Mouse (Mus musculus): Measurements from ENCODE around the gene Atp6ap2. TPM values are rescaled to one million over a fixed set of nuclear protein-coding genes. Genes with fewer than 3 reads are reported as not detected.
A peak's percentile ranks its signal among the peaks of the same experiment; 100 is the strongest.

Atp6ap2 gene
- 187 and 197 TPM in 2 replicates for polyA plus RNA-seq (2015; fragmentation: Nextera tagmentation; extraction: Ambion mirVana)

DNA sequence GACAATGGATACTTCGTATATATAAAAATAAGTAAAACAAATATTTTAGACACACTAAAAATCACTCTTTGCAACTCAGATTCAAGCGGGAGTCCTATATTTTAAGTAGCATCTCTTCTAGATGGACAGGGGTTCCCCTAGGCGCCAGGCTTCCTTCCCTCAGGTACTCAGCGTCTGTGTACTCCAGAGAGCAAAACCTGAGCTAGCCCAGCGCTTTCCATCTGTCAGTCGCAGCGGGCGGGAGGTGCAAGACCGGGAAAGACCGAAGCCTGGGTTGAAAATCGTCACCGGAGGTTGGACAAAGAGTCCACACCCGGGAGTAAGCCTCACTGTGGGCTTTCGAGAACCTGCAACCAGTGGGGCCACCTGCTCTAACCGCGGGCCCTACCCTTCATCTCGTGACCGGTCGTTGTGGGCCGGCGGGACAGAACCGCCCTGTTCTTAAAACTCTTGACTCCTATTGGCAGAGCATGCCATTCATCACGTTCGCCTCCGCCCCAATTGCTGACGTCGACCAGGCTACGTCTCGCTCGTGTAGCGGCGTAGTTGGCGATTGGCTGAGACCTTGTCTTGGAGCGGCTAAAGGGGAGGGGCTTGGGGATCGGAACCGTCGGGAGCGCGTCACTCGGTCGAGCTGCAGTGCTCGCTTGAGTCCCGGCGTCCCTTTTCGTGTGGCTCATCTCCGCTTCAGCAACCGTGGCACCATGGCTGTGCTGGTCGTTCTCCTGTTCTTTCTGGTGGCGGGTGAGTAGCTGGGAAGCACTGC, at the start of gene Atp6ap2:
TSS of gene Atp6ap2 (plus strand) at position 610 of the 766 bp plus-strand sequence.
- Histone ChIP-seq H3K4me2 (ENCODE audit: low read depth, low read length) (peak within 1 kb of the TSS; percentile 45), H3K4me1 (ENCODE audit: control insufficient read depth, insufficient read depth, low read length) (no peaks in the 10 kb centered on the region; the same call in 1 of the 2 replicates), H3K27me3 (replicated peaks; ENCODE audit: control insufficient read depth, insufficient read depth, low read length) (peaks cover 2% of the 10 kb centered on the region; the same call in 1 of the 2 replicates), H3K27ac (ENCODE audit: low read length) (peak within 1 kb of the TSS; percentile 82), H3K9me3 (ENCODE audit: control insufficient read depth, low read length) (no peaks in the 10 kb centered on the region), H3K36me3 (ENCODE audit: control insufficient read depth, insufficient read depth, low read length) (no peaks in the 10 kb centered on the region), H3K9ac (ENCODE audit: low read depth, low read length) (peak within 1 kb of the TSS; percentile 85), H3K4me3 (ENCODE audit: low read length) (peak within 1 kb of the TSS; percentile 74)
- ATAC-seq: peak; percentile 99
- 14% methylated on average over 47 of the region's 49 CpGs for WGBS

DNA sequence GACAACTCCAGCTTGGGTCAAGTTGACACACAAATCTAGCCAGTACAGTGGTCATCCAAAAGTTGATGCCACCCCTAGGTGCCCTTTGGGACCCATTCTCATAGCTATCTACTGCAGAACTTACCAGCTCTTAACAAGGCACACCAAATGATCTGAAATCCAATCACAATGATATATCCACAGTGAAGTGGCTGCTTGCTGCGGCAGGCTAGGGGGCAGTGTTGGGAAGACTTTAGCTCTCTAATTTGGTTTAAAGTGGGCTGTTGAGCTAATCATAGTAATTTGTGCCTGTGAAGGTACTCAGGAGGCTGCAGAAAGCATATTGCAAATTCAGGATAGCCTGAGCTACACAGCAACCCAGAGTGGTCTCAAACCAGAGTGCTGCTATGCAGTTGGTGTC, 43.2 kb upstream of the Atp6ap2 start:
- Histone ChIP-seq H3K27me3 (replicated peaks; ENCODE audit: control insufficient read depth, insufficient read depth, low read length) (no peaks in the 10 kb centered on the region), H3K4me3 (ENCODE audit: low read length) (no peak overlapping the region), H3K4me2 (ENCODE audit: low read depth, low read length) (no peak overlapping the region), H3K9me3 (ENCODE audit: control insufficient read depth, low read length) (no peaks in the 10 kb centered on the region), H3K27ac (ENCODE audit: low read length) (no peak overlapping the region), H3K9ac (ENCODE audit: low read depth, low read length) (no peak overlapping the region), H3K36me3 (ENCODE audit: control insufficient read depth, insufficient read depth, low read length) (no peaks in the 10 kb centered on the region), H3K4me1 (ENCODE audit: control insufficient read depth, insufficient read depth, low read length) (no peaks in the 10 kb centered on the region)
- 71% methylated on average over 1 of the region's 1 CpGs for WGBS
- no peak for ATAC-seq

DNA sequence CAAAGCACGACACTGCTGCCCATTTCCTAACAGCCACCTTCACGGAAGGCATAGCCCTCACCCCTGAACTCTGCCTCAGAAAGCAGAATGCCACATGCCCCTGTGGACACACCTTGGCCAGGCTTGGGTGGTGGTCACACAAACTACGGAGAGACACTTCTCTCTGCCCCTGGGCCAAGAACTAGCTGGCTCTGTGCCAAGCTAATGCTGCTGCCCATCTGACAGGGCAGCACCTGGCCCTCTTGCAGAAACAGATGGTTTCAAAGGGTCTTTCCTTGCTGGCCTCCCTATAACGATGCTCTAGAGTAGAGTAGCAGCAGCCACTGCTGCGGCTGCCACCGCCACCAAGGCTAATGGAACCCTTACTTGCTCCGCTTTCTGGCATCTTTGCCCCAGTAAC, 30.5 kb upstream of the Atp6ap2 start:
- H3K9ac ChIP-seq (ENCODE audit: low read depth, low read length): no peak overlapping the region
- H3K27ac ChIP-seq (ENCODE audit: low read length): no peak overlapping the region
- H3K27me3 ChIP-seq (replicated peaks; ENCODE audit: control insufficient read depth, insufficient read depth, low read length): no peaks in the 10 kb centered on the region
- 79% methylated on average over 7 of the region's 7 CpGs for WGBS
- no peaks in the 10 kb centered on the region for H3K9me3 ChIP-seq (ENCODE audit: control insufficient read depth, low read length)
- no peak for ATAC-seq
- H3K4me3 ChIP-seq (ENCODE audit: low read length): no peak overlapping the region
- H3K4me1 ChIP-seq (ENCODE audit: control insufficient read depth, insufficient read depth, low read length): no peaks in the 10 kb centered on the region
- H3K4me2 ChIP-seq (ENCODE audit: low read depth, low read length): no peak overlapping the region
- no peaks in the 10 kb centered on the region for H3K36me3 ChIP-seq (ENCODE audit: control insufficient read depth, insufficient read depth, low read length)

DNA sequence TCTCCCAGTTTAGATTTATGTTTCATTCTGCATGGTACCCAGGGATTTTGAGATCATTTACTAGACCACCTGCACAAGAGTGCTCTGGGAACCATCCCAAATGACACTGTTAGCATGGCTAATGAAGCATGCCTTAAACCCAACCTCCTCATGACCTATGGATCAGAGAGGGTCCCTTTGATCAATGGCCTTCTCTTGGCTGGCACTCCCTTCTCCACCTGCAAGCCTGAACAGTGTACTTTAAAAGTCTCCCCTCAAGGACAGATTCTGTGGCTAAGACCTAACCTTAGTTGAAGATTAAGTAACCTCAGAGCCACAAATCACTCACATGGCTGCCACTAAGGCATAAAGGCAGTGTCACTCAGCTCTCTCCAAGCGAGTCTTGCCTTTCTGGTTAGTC, 16.2 kb upstream of the Atp6ap2 start:
- Histone ChIP-seq H3K4me2 (ENCODE audit: low read depth, low read length) (no peak overlapping the region), H3K27ac (ENCODE audit: low read length) (no peak overlapping the region), H3K4me3 (ENCODE audit: low read length) (no peak overlapping the region), H3K9ac (ENCODE audit: low read depth, low read length) (no peak overlapping the region), H3K36me3 (ENCODE audit: control insufficient read depth, insufficient read depth, low read length) (no peaks in the 10 kb centered on the region), H3K27me3 (replicated peaks; ENCODE audit: control insufficient read depth, insufficient read depth, low read length) (no peaks in the 10 kb centered on the region), H3K9me3 (ENCODE audit: control insufficient read depth, low read length) (no peaks in the 10 kb centered on the region), H3K4me1 (ENCODE audit: control insufficient read depth, insufficient read depth, low read length) (no peaks in the 10 kb centered on the region)
- ATAC-seq: no peak; the same call in 1 of the 2 replicates
- 67% methylated on average over 1 of the region's 1 CpGs for WGBS

DNA sequence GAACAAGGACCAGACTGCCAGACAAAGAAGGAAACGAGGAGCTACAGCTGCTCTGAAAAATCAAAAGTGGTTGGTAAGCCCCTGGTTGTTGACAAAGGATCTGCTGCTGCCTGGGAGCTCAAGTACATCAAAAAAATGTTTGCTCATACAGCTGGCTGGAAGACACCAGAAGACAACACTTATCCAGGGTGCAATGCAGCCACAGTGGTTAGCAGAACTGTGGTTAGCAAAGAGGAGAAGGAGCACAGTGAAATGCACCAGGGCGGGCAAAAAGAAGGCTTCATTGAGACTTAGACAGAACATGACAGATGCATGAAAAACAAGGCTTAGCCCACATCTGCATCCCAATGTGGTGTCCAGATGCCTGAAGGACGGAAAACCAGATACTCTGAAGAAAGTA, 9.7 kb upstream of the Atp6ap2 start:
- ATAC-seq: no peak
- H3K4me3 ChIP-seq (ENCODE audit: low read length): no peak overlapping the region
- H3K9ac ChIP-seq (ENCODE audit: low read depth, low read length): no peak overlapping the region
- H3K4me2 ChIP-seq (ENCODE audit: low read depth, low read length): no peak overlapping the region
- H3K27ac ChIP-seq (ENCODE audit: low read length): no peak overlapping the region
- H3K4me1 ChIP-seq (ENCODE audit: control insufficient read depth, insufficient read depth, low read length): no peaks in the 10 kb centered on the region
- H3K36me3 ChIP-seq (ENCODE audit: control insufficient read depth, insufficient read depth, low read length): no peaks in the 10 kb centered on the region
- H3K27me3 ChIP-seq (replicated peaks; ENCODE audit: control insufficient read depth, insufficient read depth, low read length): no peaks in the 10 kb centered on the region
- H3K9me3 ChIP-seq (ENCODE audit: control insufficient read depth, low read length): no peaks in the 10 kb centered on the region
- 52% methylated on average over 3 of the region's 3 CpGs for WGBS

DNA sequence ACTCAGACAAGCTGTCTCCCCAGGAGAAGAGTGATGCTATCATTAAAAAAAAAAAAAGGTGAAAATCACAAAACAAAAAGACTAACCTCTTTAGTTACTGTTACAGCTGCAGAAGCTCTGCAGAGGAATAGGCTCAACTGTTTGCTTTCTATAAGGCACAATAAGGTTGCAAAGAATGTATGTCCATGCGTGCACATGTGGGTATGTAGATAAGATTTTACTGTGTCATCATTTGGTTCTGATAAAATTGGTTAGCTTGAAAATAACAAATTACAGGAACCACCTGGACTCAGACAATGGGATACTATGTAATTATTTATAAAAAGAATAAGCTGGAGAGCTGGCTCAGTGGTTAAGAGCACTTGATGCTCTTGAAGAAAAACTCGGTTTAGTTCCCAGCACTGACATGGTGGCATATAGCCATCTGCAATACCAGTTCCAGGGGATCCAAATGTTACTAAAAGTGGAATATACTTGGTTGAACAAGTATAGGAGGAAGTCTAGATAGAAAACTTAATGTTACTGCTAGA, 9.2 kb upstream of the Atp6ap2 start:
- Histone ChIP-seq H3K4me1 (ENCODE audit: control insufficient read depth, insufficient read depth, low read length) (no peaks in the 10 kb centered on the region), H3K27ac (ENCODE audit: low read length) (no peak overlapping the region), H3K9ac (ENCODE audit: low read depth, low read length) (no peak overlapping the region), H3K4me2 (ENCODE audit: low read depth, low read length) (no peak overlapping the region), H3K36me3 (ENCODE audit: control insufficient read depth, insufficient read depth, low read length) (no peaks in the 10 kb centered on the region), H3K27me3 (replicated peaks; ENCODE audit: control insufficient read depth, insufficient read depth, low read length) (0 out of 2 replicates have a peak, but pooled peaks cover 2% of the 10 kb centered on the region), H3K4me3 (ENCODE audit: low read length) (no peak overlapping the region), H3K9me3 (ENCODE audit: control insufficient read depth, low read length) (no peaks in the 10 kb centered on the region)
- ATAC-seq: no peak
- 80% methylated on average over 2 of the region's 2 CpGs for WGBS

DNA sequence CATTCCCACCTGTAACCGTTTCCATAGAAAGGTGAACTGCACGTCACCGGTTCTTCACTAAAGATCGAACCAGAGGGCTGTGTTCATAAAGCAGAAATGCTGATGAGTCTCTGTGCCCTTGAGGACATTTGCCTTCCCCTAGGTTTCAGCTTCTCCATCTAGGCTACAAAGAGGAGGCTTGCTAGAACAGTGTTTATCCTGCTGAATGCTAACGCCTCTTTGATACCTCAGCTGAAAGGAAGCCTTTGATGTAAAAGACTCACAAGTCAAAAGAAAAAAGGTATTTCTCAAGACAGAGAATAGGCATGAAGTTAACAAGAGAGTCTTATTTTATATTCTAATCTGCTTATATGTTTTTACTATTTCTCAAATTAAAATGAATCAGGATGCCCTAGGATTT, 4.3 kb upstream of the Atp6ap2 start:
- Histone ChIP-seq H3K4me3 (ENCODE audit: low read length) (no peak overlapping the region), H3K4me1 (ENCODE audit: control insufficient read depth, insufficient read depth, low read length) (no peaks in the 10 kb centered on the region), H3K9ac (ENCODE audit: low read depth, low read length) (no peak overlapping the region), H3K27me3 (replicated peaks; ENCODE audit: control insufficient read depth, insufficient read depth, low read length) (peaks cover 2% of the 10 kb centered on the region; the same call in 1 of the 2 replicates), H3K36me3 (ENCODE audit: control insufficient read depth, insufficient read depth, low read length) (no peaks in the 10 kb centered on the region), H3K27ac (ENCODE audit: low read length) (no peak overlapping the region), H3K4me2 (ENCODE audit: low read depth, low read length) (no peak overlapping the region), H3K9me3 (ENCODE audit: control insufficient read depth, low read length) (no peaks in the 10 kb centered on the region)
- no peak for ATAC-seq
- WGBS: 86% methylated on average over 5 of the region's 5 CpGs

DNA sequence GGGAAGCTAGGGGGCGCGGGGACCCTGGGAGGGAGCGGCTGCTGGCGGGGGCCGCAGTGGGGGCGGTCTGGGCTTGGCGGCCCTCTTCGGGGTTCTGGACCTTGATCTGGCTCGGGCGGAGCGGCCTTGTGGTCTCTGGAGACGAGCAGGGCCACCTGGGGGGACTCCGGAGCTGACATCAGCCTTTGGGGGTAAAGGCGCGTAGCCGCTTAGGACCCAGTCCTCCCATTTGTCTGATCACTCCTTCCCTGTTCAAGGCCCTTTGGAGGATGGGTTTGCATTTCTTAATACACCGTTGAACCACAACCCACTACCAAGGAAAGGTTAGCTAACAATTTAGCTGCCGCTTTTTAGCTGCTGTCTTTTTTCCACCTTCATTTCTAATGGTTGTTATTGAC, 356 bp downstream of the Atp6ap2 start:
- H3K4me3 ChIP-seq (ENCODE audit: low read length): peak overlapping the region; percentile 74
- H3K27me3 ChIP-seq (replicated peaks; ENCODE audit: control insufficient read depth, insufficient read depth, low read length): peaks cover 2% of the 10 kb centered on the region; the same call in 1 of the 2 replicates
- no peaks in the 10 kb centered on the region; the same call in 1 of the 2 replicates for H3K4me1 ChIP-seq (ENCODE audit: control insufficient read depth, insufficient read depth, low read length)
- ATAC-seq: peak; percentile 54
- WGBS: 13% methylated on average over 18 of the region's 18 CpGs
- H3K9ac ChIP-seq (ENCODE audit: low read depth, low read length): peak overlapping the region; percentile 85
- H3K36me3 ChIP-seq (ENCODE audit: control insufficient read depth, insufficient read depth, low read length): no peaks in the 10 kb centered on the region
- H3K4me2 ChIP-seq (ENCODE audit: low read depth, low read length): peak overlapping the region; percentile 45
- peak overlapping the region; percentile 82 for H3K27ac ChIP-seq (ENCODE audit: low read length)
- H3K9me3 ChIP-seq (ENCODE audit: control insufficient read depth, low read length): no peaks in the 10 kb centered on the region

DNA sequence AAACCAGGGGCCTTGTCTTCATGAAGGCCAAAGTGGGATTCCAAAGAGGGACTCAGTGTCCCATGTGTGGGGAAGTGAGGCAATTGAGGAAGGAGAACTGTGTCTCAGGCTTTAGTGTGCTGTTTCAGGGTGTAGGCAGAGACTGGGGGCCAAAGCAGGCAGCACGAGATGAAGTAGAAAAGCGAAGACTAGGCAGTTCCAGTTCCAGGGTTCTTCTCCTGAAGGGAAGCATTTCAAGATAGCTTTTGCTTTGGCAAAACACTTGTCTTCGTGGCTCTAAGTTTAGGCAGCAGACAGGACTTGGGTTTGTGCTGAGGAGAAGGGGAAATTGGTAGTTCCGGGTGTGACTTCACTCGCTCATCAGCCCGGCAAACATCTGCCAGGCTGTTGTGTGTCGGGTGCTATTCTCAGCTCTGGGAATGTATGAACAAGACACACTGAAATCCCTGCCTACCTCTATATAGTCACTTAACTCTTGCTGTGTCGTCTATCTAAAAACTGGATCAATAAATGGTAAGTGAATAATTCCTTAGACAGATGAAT, 3.9 kb downstream of the Atp6ap2 start:
- no peaks in the 10 kb centered on the region for H3K36me3 ChIP-seq (ENCODE audit: control insufficient read depth, insufficient read depth, low read length)
- no peak for ATAC-seq
- WGBS: 81% methylated on average over 8 of the region's 8 CpGs

More for the DNA sequence above, 3.9 kb downstream of the Atp6ap2 start:
- Histone ChIP-seq H3K27ac (ENCODE audit: low read length) (no peak overlapping the region), H3K9me3 (ENCODE audit: control insufficient read depth, low read length) (no peaks in the 10 kb centered on the region), H3K4me2 (ENCODE audit: low read depth, low read length) (no peak overlapping the region), H3K4me1 (ENCODE audit: control insufficient read depth, insufficient read depth, low read length) (no peaks in the 10 kb centered on the region; the same call in 1 of the 2 replicates), H3K9ac (ENCODE audit: low read depth, low read length) (no peak overlapping the region), H3K27me3 (replicated peaks; ENCODE audit: control insufficient read depth, insufficient read depth, low read length) (no peaks in the 10 kb centered on the region; the same call in 1 of the 2 replicates), H3K4me3 (ENCODE audit: low read length) (no peak overlapping the region)

Measured in intestine, embryonic 16.5 days (tissue).